Mouse (Mus musculus) CH12.LX (cell line): ENCODE results near the gene Trdn.

ENCODE experiments used
- CHD2 ChIP-seq: IDR thresholded peaks from 2 replicates; pipeline ENCODE4 v1.6.1; 2011; ENCODE audit warnings: low read length, improper control_type of control experiment
- CTCF ChIP-seq, 2 experiments: IDR thresholded peaks in 1 of 2; conservative IDR thresholded peaks in 1 of 2; 2 replicates each; pipeline ENCODE4 v1.5.1; 2011 to 2012; ENCODE audit warnings: low read depth in 2 of 2, low read length in 2 of 2, improper control_type of control experiment in 1 of 2, inconsistent platforms in 1 of 2, mild to moderate bottlenecking in 1 of 2, moderate library complexity in 1 of 2
- EP300 ChIP-seq: IDR thresholded peaks from 2 replicates; pipeline ENCODE4 v1.6.1; 2011; ENCODE audit warnings: low read length, improper control_type of control experiment
- HCFC1 ChIP-seq: IDR thresholded peaks from 2 replicates; pipeline ENCODE4 v1.6.1; 2012; ENCODE audit warnings: low read depth, mild to moderate bottlenecking, inconsistent platforms, low read length, improper control_type of control experiment
- JUND ChIP-seq: conservative IDR thresholded peaks from 2 replicates; pipeline ENCODE4 v1.6.1; 2011; ENCODE audit warnings: low read depth, low read length, improper control_type of control experiment
- MAFK ChIP-seq: IDR thresholded peaks from 2 replicates; pipeline ENCODE4 v1.6.1; 2011; ENCODE audit warnings: low read length, improper control_type of control experiment; ENCODE audit not compliant: insufficient replicate concordance
- MAX ChIP-seq: IDR thresholded peaks from 2 replicates; pipeline ENCODE4 v1.6.1; 2011; ENCODE audit warnings: low read length, improper control_type of control experiment
- MEF2A ChIP-seq: IDR thresholded peaks from 2 replicates; pipeline ENCODE4 v1.6.1; 2014; ENCODE audit warnings: low read depth, mild to moderate bottlenecking, inconsistent platforms, low read length, improper control_type of control experiment, borderline replicate concordance
- MYC ChIP-seq: IDR thresholded peaks from 2 replicates; pipeline ENCODE4 v1.6.1; 2011; ENCODE audit warnings: low read depth, mild to moderate bottlenecking, improper control_type of control experiment, low read length
- POLR2A ChIP-seq: IDR thresholded peaks from 2 replicates; pipeline ENCODE4 v1.6.1; 2011; ENCODE audit warnings: low read depth, mild to moderate bottlenecking, improper control_type of control experiment, low read length
- USF2 ChIP-seq: conservative IDR thresholded peaks from 2 replicates; pipeline ENCODE4 v1.6.1; 2011; ENCODE audit warnings: low read depth, low read length, improper control_type of control experiment
- ZMIZ1 ChIP-seq: IDR thresholded peaks from 2 replicates; pipeline ENCODE4 v1.6.1; 2012; ENCODE audit warnings: low read depth, mild to moderate bottlenecking, inconsistent platforms, low read length, improper control_type of control experiment

DNA sequence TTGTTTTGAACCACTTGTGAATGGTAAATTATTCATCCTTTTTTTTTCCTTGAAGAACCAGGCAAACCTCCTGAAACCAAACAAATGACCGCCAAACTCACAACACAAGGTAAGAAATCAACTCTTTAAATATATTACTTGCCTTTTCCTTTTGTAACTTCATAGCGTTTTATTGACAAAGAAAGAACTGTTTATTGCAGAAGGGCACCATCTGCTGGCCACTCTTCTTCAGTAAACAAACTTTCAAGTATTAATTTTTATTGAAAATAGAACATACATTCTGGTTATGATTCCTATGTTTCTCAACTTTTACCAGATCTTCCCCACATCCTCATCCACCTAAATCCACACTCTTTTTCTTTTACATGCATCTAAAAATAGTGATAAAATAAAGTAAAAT is 224.6 kb downstream of the Trdn start:
- TF ChIP-seq POLR2A (no peak), HCFC1 (no peak), USF2 (no peak), MEF2A (no peak), ZMIZ1 (no peak), CTCF (conservative IDR thresholded peaks at IDR 0.05 in 1 of 2, IDR thresholded peaks at IDR 0.05 in 1 of 2; ENCODE audit: low read depth in 2 of 2, low read length in 2 of 2) (no peak), CHD2 (no peak), MAX (no peak), MYC (no peak), MAFK (no peak), JUND (no peak), EP300 (no peak)
